Mouse (Mus musculus) midbrain, embryonic 13.5 days (tissue): ENCODE data around the gene Lrrc2. TPM values are rescaled to one million over a fixed set of nuclear protein-coding genes. Genes with fewer than 3 reads are reported as not detected.

Source experiments
- ATAC-seq: fragments of 200-750 bp; cut with Nextera tagmentation; 2 replicates; pipeline ENCODE4 v1.8.0; 2017; ENCODE audit warnings: mild to moderate bottlenecking, moderate TSS enrichment, moderate library complexity
- H3K27ac ChIP-seq: fragments of 300-500 bp; sonication (generic); 2 replicates; pipeline ENCODE4 v1.5.1; 2015; ENCODE audit warnings: inconsistent platforms, mild to moderate bottlenecking, moderate library complexity
- H3K27me3 ChIP-seq: fragments of 300-500 bp; sonication (generic); 2 replicates; pipeline ENCODE4 v1.6.1; 2015; ENCODE audit warnings: mild to moderate bottlenecking, inconsistent platforms
- H3K36me3 ChIP-seq: fragments of 300-500 bp; sonication (generic); 2 replicates; pipeline ENCODE4 v1.6.1; 2015; ENCODE audit warnings: mild to moderate bottlenecking, inconsistent platforms
- H3K4me1 ChIP-seq: fragments of 300-500 bp; sonication (generic); replicated peaks from 2 replicates; pipeline ENCODE4 v1.6.1; 2015; ENCODE audit warnings: inconsistent platforms
- H3K4me2 ChIP-seq: fragments of 300-500 bp; sonication (generic); replicated peaks from 2 replicates; pipeline ENCODE4 v1.6.1; 2015; ENCODE audit warnings: moderate library complexity, mild to moderate bottlenecking, inconsistent platforms
- H3K4me3 ChIP-seq: fragments of 300-500 bp; sonication (generic); replicated peaks from 2 replicates; pipeline ENCODE4 v1.5.1; 2015; ENCODE audit warnings: mild to moderate bottlenecking, inconsistent platforms
- H3K9ac ChIP-seq: fragments of 300-500 bp; sonication (generic); replicated peaks from 2 replicates; pipeline ENCODE4 v1.6.1; 2015; ENCODE audit warnings: mild to moderate bottlenecking, inconsistent platforms
- H3K9me3 ChIP-seq: fragments of 300-500 bp; sonication (generic); 2 replicates; pipeline ENCODE4 v1.6.1; 2016; ENCODE audit warnings: mild to moderate bottlenecking, inconsistent platforms
- WGBS: fragments of 180-500 bp; shearing (Covaris S2); methylation state at CpG from one replicate; pipeline ENCODE4 v1.1.7; 2015; 5-methylcytosine and 5-hydroxymethylcytosine counted together
- polyA plus RNA-seq: library from polyadenylated mRNA; unstranded; fragments of >200 nt; fragmentation: Nextera tagmentation; extraction: Ambion mirVana; gene quantifications from 2 replicates; pipeline ENCODE4 v1.2.1, GENCODE M21; 2015

Lrrc2 gene
- polyA plus RNA-seq, 1 experiment from 2014 or later = 0.30 TPM

GRCm38 (mm10) chr9:110951866-110952265 is 521 bp downstream of the Lrrc2 start:
- Histone ChIP-seq H3K27ac (no peak overlapping the region), H3K9me3 (no peaks in the 10 kb centered on the region), H3K9ac (no peak overlapping the region), H3K27me3 (peaks cover 31% of the 10 kb centered on the region), H3K4me2 (no peak overlapping the region), H3K36me3 (no peaks in the 10 kb centered on the region), H3K4me3 (no peak overlapping the region), H3K4me1 (peaks cover 22% of the 10 kb centered on the region)
- no peak for ATAC-seq
- 89% methylated on average over 13 of the region's 13 CpGs for WGBS

- no peak overlapping the region for H3K4me2 ChIP-seq
These were observed 1.1 kb downstream of the Lrrc2 start for GRCm38 (mm10) chr9:110952398-110952797.

DNA sequence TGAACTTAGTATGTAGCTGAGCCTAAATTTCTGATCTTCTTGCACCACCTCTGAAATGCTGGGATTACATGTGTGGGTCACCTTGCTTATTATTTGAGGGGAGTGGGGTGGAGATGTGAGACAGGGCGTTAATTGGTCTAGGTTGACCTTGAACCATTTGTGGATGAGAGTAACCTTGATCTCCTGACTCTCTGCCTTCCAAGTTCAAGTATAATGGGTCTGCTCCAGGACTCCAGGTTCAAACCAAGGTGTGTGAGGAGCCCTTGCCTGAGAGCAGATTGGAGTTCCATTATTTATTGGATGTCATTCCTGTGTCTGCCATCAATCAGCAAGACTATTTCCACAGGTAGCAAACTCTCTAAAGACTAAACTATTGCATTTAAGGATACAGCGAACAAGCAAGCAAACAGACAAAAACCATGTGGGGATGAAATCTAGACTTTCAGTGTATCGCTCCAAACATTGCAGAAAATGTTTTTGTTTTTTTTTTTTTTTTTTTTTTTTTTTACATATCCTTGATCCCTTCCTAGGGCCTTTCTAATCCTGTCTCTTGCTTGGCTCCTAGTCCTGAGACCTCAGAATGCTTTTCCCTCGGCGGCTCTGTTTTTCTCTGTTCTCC is 1.7 kb downstream of the Lrrc2 start:
- H3K9me3 ChIP-seq = no peaks in the 10 kb centered on the region
- no peak for ATAC-seq
- peak overlapping the region; percentile 79 for H3K4me2 ChIP-seq
- 42% methylated on average over 5 of the region's 5 CpGs for WGBS
- H3K27me3 ChIP-seq = peaks cover 23% of the 10 kb centered on the region
- H3K4me1 ChIP-seq = peaks cover 11% of the 10 kb centered on the region
- peak overlapping the region; percentile 65 for H3K27ac ChIP-seq
- peak overlapping the region; percentile 49 for H3K4me3 ChIP-seq
- H3K36me3 ChIP-seq = no peaks in the 10 kb centered on the region
- H3K9ac ChIP-seq = peak overlapping the region; percentile 68

More at GRCm38 (mm10) chr9:110952398-110952797, 1.1 kb downstream of the Lrrc2 start:
- peaks cover 16% of the 10 kb centered on the region for H3K4me1 ChIP-seq
- WGBS = 60% methylated on average over 6 of the region's 6 CpGs
- peaks cover 26% of the 10 kb centered on the region for H3K27me3 ChIP-seq
- no peak overlapping the region for H3K27ac ChIP-seq
- no peaks in the 10 kb centered on the region for H3K9me3 ChIP-seq
- no peak overlapping the region for H3K9ac ChIP-seq
- H3K36me3 ChIP-seq = no peaks in the 10 kb centered on the region
- no peak overlapping the region for H3K4me3 ChIP-seq
- no peak for ATAC-seq

- no peaks in the 10 kb centered on the region for H3K9me3 ChIP-seq
- peaks cover 11% of the 10 kb centered on the region for H3K4me1 ChIP-seq
- peak overlapping the region; percentile 65 for H3K27ac ChIP-seq
- ATAC-seq = peak; percentile 92
- H3K4me2 ChIP-seq = peak overlapping the region; percentile 79
- peak overlapping the region; percentile 49 for H3K4me3 ChIP-seq
- no peaks in the 10 kb centered on the region for H3K36me3 ChIP-seq
- peak overlapping the region; percentile 68 for H3K9ac ChIP-seq
- under 1% methylated on average over 44 of the region's 44 CpGs for WGBS
- H3K27me3 ChIP-seq = peaks cover 19% of the 10 kb centered on the region
These were observed 2.5 kb downstream of the Lrrc2 start for GRCm38 (mm10) chr9:110953550-110954461.

DNA sequence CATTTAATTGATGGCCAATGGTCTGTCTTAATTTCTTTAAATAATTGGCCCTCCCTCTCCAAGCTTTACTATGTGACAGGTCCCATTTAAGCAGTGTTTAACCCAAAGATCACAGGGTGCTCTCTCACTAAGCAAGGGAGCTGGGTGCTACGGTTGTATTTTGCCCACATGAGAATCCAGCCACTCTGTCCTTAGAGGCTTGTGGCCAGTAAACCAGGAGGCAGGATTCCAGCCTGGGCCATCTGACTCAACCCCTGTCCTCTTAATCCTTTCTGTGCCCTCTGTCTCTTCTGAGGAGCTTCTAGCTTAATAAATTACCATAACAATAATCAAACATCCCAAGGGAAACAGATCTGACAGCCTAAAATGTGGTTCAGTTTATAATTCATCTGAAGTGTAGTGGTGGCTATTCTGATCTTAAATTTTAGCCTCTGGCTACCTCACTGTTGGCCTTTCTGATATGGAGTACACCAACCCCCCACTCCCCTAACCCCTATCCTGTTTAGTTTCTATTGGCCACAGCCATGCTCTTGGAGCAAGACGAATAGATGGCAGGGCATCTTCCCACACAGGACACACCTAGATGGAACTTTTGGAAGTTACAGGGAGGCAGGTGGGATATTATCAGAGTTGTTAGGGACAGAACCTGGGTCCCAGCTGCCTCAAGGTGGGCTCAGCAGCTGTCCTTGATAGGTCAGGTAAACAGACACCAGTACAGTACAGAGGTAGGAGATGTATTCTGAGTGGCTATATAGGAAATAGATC is 3.5 kb downstream of the Lrrc2 start:
- WGBS = 48% methylated on average over 2 of the region's 2 CpGs
- Histone ChIP-seq H3K27ac (no peak overlapping the region), H3K9me3 (no peaks in the 10 kb centered on the region), H3K27me3 (peaks cover 19% of the 10 kb centered on the region), H3K4me2 (peak overlapping the region; percentile 79), H3K9ac (no peak overlapping the region; the same call in 1 of the 2 replicates), H3K4me1 (peaks cover 11% of the 10 kb centered on the region), H3K36me3 (no peaks in the 10 kb centered on the region), H3K4me3 (no peak overlapping the region)
- ATAC-seq = no peak

- no peak overlapping the region for H3K4me2 ChIP-seq
- H3K9me3 ChIP-seq = no peaks in the 10 kb centered on the region
- H3K36me3 ChIP-seq = no peaks in the 10 kb centered on the region
- H3K27ac ChIP-seq = no peak overlapping the region
- H3K27me3 ChIP-seq = peaks cover 16% of the 10 kb centered on the region
- peaks cover 11% of the 10 kb centered on the region for H3K4me1 ChIP-seq
- no peak overlapping the region for H3K4me3 ChIP-seq
- WGBS = 91% methylated on average over 6 of the region's 6 CpGs
- ATAC-seq = no peak
- H3K9ac ChIP-seq = no peak overlapping the region
These were observed 4.6 kb downstream of the Lrrc2 start for GRCm38 (mm10) chr9:110955962-110956361.

GRCm38 (mm10) chr9:110959669-110960068 is 8.3 kb downstream of the Lrrc2 start:
- Histone ChIP-seq H3K4me1 (peaks cover 4% of the 10 kb centered on the region), H3K4me3 (no peak overlapping the region), H3K27ac (no peak overlapping the region), H3K9ac (no peak overlapping the region), H3K27me3 (no peaks in the 10 kb centered on the region), H3K9me3 (no peaks in the 10 kb centered on the region), H3K4me2 (no peak overlapping the region), H3K36me3 (no peaks in the 10 kb centered on the region)
- WGBS = 89% methylated on average over 5 of the region's 5 CpGs
- no peak for ATAC-seq

- no peak overlapping the region for H3K4me3 ChIP-seq
- H3K9ac ChIP-seq = no peak overlapping the region
- no peak overlapping the region for H3K27ac ChIP-seq
- WGBS = 87% methylated on average over 13 of the region's 13 CpGs
- H3K9me3 ChIP-seq = no peaks in the 10 kb centered on the region
- no peaks in the 10 kb centered on the region for H3K4me1 ChIP-seq
- ATAC-seq = no peak
- no peaks in the 10 kb centered on the region for H3K27me3 ChIP-seq
- no peaks in the 10 kb centered on the region for H3K36me3 ChIP-seq
- H3K4me2 ChIP-seq = no peak overlapping the region
These were observed 9.1 kb downstream of the Lrrc2 start for GRCm38 (mm10) chr9:110960230-110961149.

- no peaks in the 10 kb centered on the region for H3K27me3 ChIP-seq
- H3K4me3 ChIP-seq = no peak overlapping the region
- H3K4me1 ChIP-seq = no peaks in the 10 kb centered on the region
- H3K27ac ChIP-seq = no peak overlapping the region
- no peak overlapping the region for H3K4me2 ChIP-seq
- no peaks in the 10 kb centered on the region for H3K9me3 ChIP-seq
- no peaks in the 10 kb centered on the region for H3K36me3 ChIP-seq
- no peak overlapping the region for H3K9ac ChIP-seq
- WGBS = 98% methylated on average over 8 of the region's 8 CpGs
- ATAC-seq = no peak
These were observed 10.0 kb downstream of the Lrrc2 start for GRCm38 (mm10) chr9:110961386-110961785.

DNA sequence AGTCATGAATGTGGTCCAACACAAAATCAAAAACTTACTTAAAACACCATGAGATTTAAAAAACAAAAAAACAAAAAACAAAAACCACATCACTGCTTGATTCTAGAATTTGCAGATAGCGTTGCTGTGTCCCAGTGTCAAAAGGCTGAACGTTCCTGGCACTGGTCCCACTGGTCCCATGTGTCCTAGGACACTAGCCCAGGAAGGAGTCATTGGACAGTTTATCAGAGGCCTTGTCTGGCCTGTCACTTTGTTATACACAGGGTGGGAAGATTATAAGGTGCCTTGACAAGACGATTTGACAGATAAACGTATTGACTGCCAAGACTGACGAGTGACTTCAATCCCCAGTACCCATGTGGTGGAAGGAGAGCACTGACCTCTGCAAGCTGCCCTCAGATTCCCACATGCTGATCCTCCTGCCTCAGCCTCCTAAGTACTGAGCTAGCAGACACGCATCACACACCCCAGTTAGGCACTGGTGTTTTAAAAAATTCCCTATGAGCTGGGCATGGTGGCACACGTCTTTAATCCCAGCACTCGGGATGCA is 12.3 kb downstream of the Lrrc2 start:
- H3K4me1 ChIP-seq = no peaks in the 10 kb centered on the region
- WGBS = 91% methylated on average over 8 of the region's 8 CpGs
- no peaks in the 10 kb centered on the region for H3K9me3 ChIP-seq
- no peak for ATAC-seq
- H3K9ac ChIP-seq = no peak overlapping the region
- H3K4me2 ChIP-seq = no peak overlapping the region
- no peak overlapping the region for H3K27ac ChIP-seq
- H3K36me3 ChIP-seq = no peaks in the 10 kb centered on the region
- no peak overlapping the region for H3K4me3 ChIP-seq
- H3K27me3 ChIP-seq = no peaks in the 10 kb centered on the region
